Mouse (Mus musculus): ENCODE results near the gene Cldn14. TPM values are rescaled to one million over a fixed set of nuclear protein-coding genes. Genes with fewer than 3 reads are reported as not detected.

The Cldn14 gene
- total RNA-seq, 1 experiment = 0.36 TPM

- H3K4me3 ChIP-seq (ENCODE audit: insufficient read depth in 1 of 2, low read depth in 1 of 2, low read length in 2 of 2, poor library complexity in 1 of 2, severe bottlenecking in 1 of 2) = no peak overlapping the region
- H3K9me3 ChIP-seq (ENCODE audit: control insufficient read depth, insufficient read depth, low read depth, low read length) = no peaks in the 10 kb centered on the region
- no peak for DNase-seq (ENCODE audit: low read depth, low spot score)
- peaks cover 3 to 4% of the 10 kb centered on the region in 2 experiments; a peak in 2 of 4 replicates for H3K4me1 ChIP-seq (ENCODE audit: control insufficient read depth in 2 of 2, insufficient read depth in 2 of 2, low read length in 2 of 2, poor library complexity in 1 of 2)
- no peak overlapping the region for H3K27ac ChIP-seq (ENCODE audit: insufficient read depth, low read depth, low read length, poor library complexity, severe bottlenecking)
- no peaks in the 10 kb centered on the region for H3K36me3 ChIP-seq (ENCODE audit: control insufficient read depth, insufficient read depth, low read length, poor library complexity, severe bottlenecking)
- TF ChIP-seq MAFK (IDR thresholded peaks at IDR 0.05; ENCODE audit: insufficient read depth, low read depth, low read length) (no peak), ZC3H11A (IDR thresholded peaks at IDR 0.05; ENCODE audit: borderline replicate concordance, low read depth, low read length) (no peak), ZNF384 (IDR thresholded peaks at IDR 0.05; ENCODE audit: low read depth, low read length) (no peak), HCFC1 (IDR thresholded peaks at IDR 0.05; ENCODE audit: borderline replicate concordance, insufficient read depth, low read length) (no peak), CHD2 (IDR thresholded peaks at IDR 0.05; ENCODE audit: low read depth, low read length) (no peak)
- in situ Hi-C loops (cut with MboI; ENCODE audit: low sequenced_read_pairs in 2 of 2, unreplicated experiment in 2 of 2) = no loop called here
- H3K9ac ChIP-seq (ENCODE audit: insufficient read depth, low read depth, low read length, poor library complexity, severe bottlenecking) = no peak overlapping the region
Measured at GRCm38 (mm10) chr16:93942796-93943502, 65.7 kb downstream of the Cldn14 start.

GRCm38 (mm10) chr16:93941781-93942567, 66.7 kb downstream of the Cldn14 start:
- DNase-seq (ENCODE audit: low read depth, low spot score) = no peak
- no peak for TF ChIP-seq HCFC1 (IDR thresholded peaks at IDR 0.05; ENCODE audit: borderline replicate concordance, insufficient read depth, low read length)
- TF ChIP-seq CHD2 (IDR thresholded peaks at IDR 0.05; ENCODE audit: low read depth, low read length) = no peak
- no peak for TF ChIP-seq ZNF384 (IDR thresholded peaks at IDR 0.05; ENCODE audit: low read depth, low read length)
- no peak for TF ChIP-seq ZC3H11A (IDR thresholded peaks at IDR 0.05; ENCODE audit: borderline replicate concordance, low read depth, low read length)
- TF ChIP-seq MAFK (IDR thresholded peaks at IDR 0.05; ENCODE audit: insufficient read depth, low read depth, low read length) = no peak
- peaks cover 3 to 4% of the 10 kb centered on the region in 2 experiments; a peak in 2 of 4 replicates for H3K4me1 ChIP-seq (ENCODE audit: control insufficient read depth in 2 of 2, insufficient read depth in 2 of 2, low read length in 2 of 2, poor library complexity in 1 of 2)
- H3K9me3 ChIP-seq (ENCODE audit: control insufficient read depth, insufficient read depth, low read depth, low read length) = no peaks in the 10 kb centered on the region
- no peaks in the 10 kb centered on the region for H3K36me3 ChIP-seq (ENCODE audit: control insufficient read depth, insufficient read depth, low read length, poor library complexity, severe bottlenecking)
- no peak overlapping the region for H3K9ac ChIP-seq (ENCODE audit: insufficient read depth, low read depth, low read length, poor library complexity, severe bottlenecking)
- no peak overlapping the region for H3K27ac ChIP-seq (ENCODE audit: insufficient read depth, low read depth, low read length, poor library complexity, severe bottlenecking)
- H3K4me3 ChIP-seq (ENCODE audit: insufficient read depth in 1 of 2, low read depth in 1 of 2, low read length in 2 of 2, poor library complexity in 1 of 2, severe bottlenecking in 1 of 2) = no peak overlapping the region
- in situ Hi-C loops (cut with MboI; ENCODE audit: low sequenced_read_pairs in 2 of 2, unreplicated experiment in 2 of 2) = no loop called here

- no peak for DNase-seq (ENCODE audit: low read depth, low spot score)
- TF ChIP-seq CHD2 (IDR thresholded peaks at IDR 0.05; ENCODE audit: low read depth, low read length) (no peak), ZC3H11A (IDR thresholded peaks at IDR 0.05; ENCODE audit: borderline replicate concordance, low read depth, low read length) (no peak), MAFK (IDR thresholded peaks at IDR 0.05; ENCODE audit: insufficient read depth, low read depth, low read length) (no peak), HCFC1 (IDR thresholded peaks at IDR 0.05; ENCODE audit: borderline replicate concordance, insufficient read depth, low read length) (no peak), ZNF384 (IDR thresholded peaks at IDR 0.05; ENCODE audit: low read depth, low read length) (no peak)
- peaks cover 3 to 4% of the 10 kb centered on the region in 2 experiments; a peak in 2 of 4 replicates for H3K4me1 ChIP-seq (ENCODE audit: control insufficient read depth in 2 of 2, insufficient read depth in 2 of 2, low read length in 2 of 2, poor library complexity in 1 of 2)
- no peak overlapping the region for H3K9ac ChIP-seq (ENCODE audit: insufficient read depth, low read depth, low read length, poor library complexity, severe bottlenecking)
- H3K4me3 ChIP-seq (ENCODE audit: insufficient read depth in 1 of 2, low read depth in 1 of 2, low read length in 2 of 2, poor library complexity in 1 of 2, severe bottlenecking in 1 of 2) = no peak overlapping the region
- H3K27ac ChIP-seq (ENCODE audit: insufficient read depth, low read depth, low read length, poor library complexity, severe bottlenecking) = no peak overlapping the region
- in situ Hi-C loops (cut with MboI; ENCODE audit: low sequenced_read_pairs in 2 of 2, unreplicated experiment in 2 of 2) = no loop called here
- no peaks in the 10 kb centered on the region for H3K36me3 ChIP-seq (ENCODE audit: control insufficient read depth, insufficient read depth, low read length, poor library complexity, severe bottlenecking)
- no peaks in the 10 kb centered on the region for H3K9me3 ChIP-seq (ENCODE audit: control insufficient read depth, insufficient read depth, low read depth, low read length)
Measured at GRCm38 (mm10) chr16:93939961-93940360, 68.7 kb downstream of the Cldn14 start.

GRCm38 (mm10) chr16:93938400-93938846, 70.2 kb downstream of the Cldn14 start:
- TF ChIP-seq ZC3H11A (IDR thresholded peaks at IDR 0.05; ENCODE audit: borderline replicate concordance, low read depth, low read length) (peak; percentile 79), HCFC1 (IDR thresholded peaks at IDR 0.05; ENCODE audit: borderline replicate concordance, insufficient read depth, low read length) (no peak), MAFK (IDR thresholded peaks at IDR 0.05; ENCODE audit: insufficient read depth, low read depth, low read length) (no peak)
- no peak overlapping the region for H3K27ac ChIP-seq (ENCODE audit: insufficient read depth, low read depth, low read length, poor library complexity, severe bottlenecking)
- no peaks in the 10 kb centered on the region for H3K9me3 ChIP-seq (ENCODE audit: control insufficient read depth, insufficient read depth, low read depth, low read length)
- no peak overlapping the region for H3K9ac ChIP-seq (ENCODE audit: insufficient read depth, low read depth, low read length, poor library complexity, severe bottlenecking)
- in situ Hi-C loops (cut with MboI; ENCODE audit: low sequenced_read_pairs in 2 of 2, unreplicated experiment in 2 of 2) = no loop called here
- H3K4me3 ChIP-seq (ENCODE audit: insufficient read depth in 1 of 2, low read depth in 1 of 2, low read length in 2 of 2, poor library complexity in 1 of 2, severe bottlenecking in 1 of 2) = no peak overlapping the region
- no peaks in the 10 kb centered on the region for H3K36me3 ChIP-seq (ENCODE audit: control insufficient read depth, insufficient read depth, low read length, poor library complexity, severe bottlenecking)
- DNase-seq (ENCODE audit: low read depth, low spot score) = peak; percentile 71
- H3K4me1 ChIP-seq (ENCODE audit: control insufficient read depth in 2 of 2, insufficient read depth in 2 of 2, low read length in 2 of 2, poor library complexity in 1 of 2) = peaks cover 5 to 7% of the 10 kb centered on the region in 2 experiments; a peak in 2 of 4 replicates

Measured in ES-E14 (cell line).